Mouse (Mus musculus): ENCODE data around the gene Tiam1. TPM values are rescaled to one million over a fixed set of nuclear protein-coding genes. Genes with fewer than 3 reads are reported as not detected.

Tiam1 gene
- polyA plus RNA-seq, 1 experiment, result 1.8 TPM

GRCm38 (mm10) chr16:90023665-90024010 lies 119.9 kb downstream of the Tiam1 start:
- 89% methylated on average over 8 of the region's 8 CpGs for WGBS
- TF ChIP-seq CTCF (IDR thresholded peaks at IDR 0.05; ENCODE audit: extremely low read depth, insufficient read length, insufficient replicate concordance, low read depth, low read length) (no peak), POLR2A (IDR thresholded peaks at IDR 0.05; ENCODE audit: low read depth, low read length) (no peak)

GRCm38 (mm10) chr16:90022932-90023664 lies 120.5 kb downstream of the Tiam1 start:
- Histone ChIP-seq H3K36me3 (ENCODE audit: control insufficient read depth, insufficient read depth, low read length) (no peaks in the 10 kb centered on the region), H3K27me3 (ENCODE audit: control insufficient read depth, insufficient read depth, low read length) (no peaks in the 10 kb centered on the region), H3K27ac (ENCODE audit: insufficient read depth, low read depth, low read length) (no peak overlapping the region), H3K4me3 (ENCODE audit: low read depth, low read length) (no peak overlapping the region), H3K4me1 (ENCODE audit: control insufficient read depth, insufficient read depth, insufficient read length, low read length) (no peaks in the 10 kb centered on the region)
- WGBS, result 86% methylated on average over 18 of the region's 18 CpGs
- TF ChIP-seq POLR2A (IDR thresholded peaks at IDR 0.05; ENCODE audit: low read depth, low read length), result no peak
- TF ChIP-seq CTCF (IDR thresholded peaks at IDR 0.05; ENCODE audit: extremely low read depth, insufficient read length, insufficient replicate concordance, low read depth, low read length), result no peak

More at GRCm38 (mm10) chr16:90023665-90024010, 119.9 kb downstream of the Tiam1 start:
- Histone ChIP-seq H3K27me3 (ENCODE audit: control insufficient read depth, insufficient read depth, low read length) (no peaks in the 10 kb centered on the region), H3K36me3 (ENCODE audit: control insufficient read depth, insufficient read depth, low read length) (no peaks in the 10 kb centered on the region), H3K4me3 (ENCODE audit: low read depth, low read length) (no peak overlapping the region), H3K4me1 (ENCODE audit: control insufficient read depth, insufficient read depth, insufficient read length, low read length) (no peaks in the 10 kb centered on the region), H3K27ac (ENCODE audit: insufficient read depth, low read depth, low read length) (no peak overlapping the region)

GRCm38 (mm10) chr16:90016046-90016445 lies 127.5 kb downstream of the Tiam1 start:
- H3K27me3 ChIP-seq (ENCODE audit: control insufficient read depth, insufficient read depth, low read length), result no peaks in the 10 kb centered on the region
- H3K4me1 ChIP-seq (ENCODE audit: control insufficient read depth, insufficient read depth, insufficient read length, low read length), result no peaks in the 10 kb centered on the region; the same call in 1 of the 2 replicates
- no peak overlapping the region for H3K4me3 ChIP-seq (ENCODE audit: low read depth, low read length)
- no peaks in the 10 kb centered on the region for H3K36me3 ChIP-seq (ENCODE audit: control insufficient read depth, insufficient read depth, low read length)
- TF ChIP-seq CTCF (IDR thresholded peaks at IDR 0.05; ENCODE audit: extremely low read depth, insufficient read length, insufficient replicate concordance, low read depth, low read length) (no peak), POLR2A (IDR thresholded peaks at IDR 0.05; ENCODE audit: low read depth, low read length) (no peak)
- no peak overlapping the region for H3K27ac ChIP-seq (ENCODE audit: insufficient read depth, low read depth, low read length)
- WGBS, result 57% methylated on average over 4 of the region's 4 CpGs

GRCm38 (mm10) chr16:90014596-90014995 lies 129.0 kb downstream of the Tiam1 start:
- Histone ChIP-seq H3K36me3 (ENCODE audit: control insufficient read depth, insufficient read depth, low read length) (no peaks in the 10 kb centered on the region), H3K27ac (ENCODE audit: insufficient read depth, low read depth, low read length) (no peak overlapping the region), H3K27me3 (ENCODE audit: control insufficient read depth, insufficient read depth, low read length) (no peaks in the 10 kb centered on the region), H3K4me3 (ENCODE audit: low read depth, low read length) (no peak overlapping the region), H3K4me1 (ENCODE audit: control insufficient read depth, insufficient read depth, insufficient read length, low read length) (no peaks in the 10 kb centered on the region; the same call in 1 of the 2 replicates)
- TF ChIP-seq POLR2A (IDR thresholded peaks at IDR 0.05; ENCODE audit: low read depth, low read length) (no peak), CTCF (IDR thresholded peaks at IDR 0.05; ENCODE audit: extremely low read depth, insufficient read length, insufficient replicate concordance, low read depth, low read length) (no peak)
- 87% methylated on average over 9 of the region's 9 CpGs for WGBS

- WGBS, result 88% methylated on average over 32 of the region's 32 CpGs
- TF ChIP-seq CTCF (IDR thresholded peaks at IDR 0.05; ENCODE audit: extremely low read depth, insufficient read length, insufficient replicate concordance, low read depth, low read length) (no peak), POLR2A (IDR thresholded peaks at IDR 0.05; ENCODE audit: low read depth, low read length) (no peak)
- Histone ChIP-seq H3K4me3 (ENCODE audit: low read depth, low read length) (no peak overlapping the region), H3K27me3 (ENCODE audit: control insufficient read depth, insufficient read depth, low read length) (no peaks in the 10 kb centered on the region), H3K36me3 (ENCODE audit: control insufficient read depth, insufficient read depth, low read length) (no peaks in the 10 kb centered on the region), H3K4me1 (ENCODE audit: control insufficient read depth, insufficient read depth, insufficient read length, low read length) (no peaks in the 10 kb centered on the region; the same call in 1 of the 2 replicates), H3K27ac (ENCODE audit: insufficient read depth, low read depth, low read length) (no peak overlapping the region)
These were observed 131.9 kb downstream of the Tiam1 start for GRCm38 (mm10) chr16:90011521-90012181.

- no peak overlapping the region for H3K27ac ChIP-seq (ENCODE audit: insufficient read depth, low read depth, low read length)
- WGBS, result 94% methylated on average over 6 of the region's 6 CpGs
- no peaks in the 10 kb centered on the region for H3K4me1 ChIP-seq (ENCODE audit: control insufficient read depth, insufficient read depth, insufficient read length, low read length)
- no peak overlapping the region for H3K4me3 ChIP-seq (ENCODE audit: low read depth, low read length)
- TF ChIP-seq POLR2A (IDR thresholded peaks at IDR 0.05; ENCODE audit: low read depth, low read length) (no peak), CTCF (IDR thresholded peaks at IDR 0.05; ENCODE audit: extremely low read depth, insufficient read length, insufficient replicate concordance, low read depth, low read length) (no peak)
- no peaks in the 10 kb centered on the region for H3K27me3 ChIP-seq (ENCODE audit: control insufficient read depth, insufficient read depth, low read length)
- H3K36me3 ChIP-seq (ENCODE audit: control insufficient read depth, insufficient read depth, low read length), result no peaks in the 10 kb centered on the region
These were observed 135.1 kb downstream of the Tiam1 start for GRCm38 (mm10) chr16:90008504-90008903.

GRCm38 (mm10) chr16:90007391-90007977 lies 136.1 kb downstream of the Tiam1 start:
- Histone ChIP-seq H3K36me3 (ENCODE audit: control insufficient read depth, insufficient read depth, low read length) (no peaks in the 10 kb centered on the region), H3K27ac (ENCODE audit: insufficient read depth, low read depth, low read length) (no peak overlapping the region), H3K4me3 (ENCODE audit: low read depth, low read length) (no peak overlapping the region), H3K4me1 (ENCODE audit: control insufficient read depth, insufficient read depth, insufficient read length, low read length) (no peaks in the 10 kb centered on the region), H3K27me3 (ENCODE audit: control insufficient read depth, insufficient read depth, low read length) (no peaks in the 10 kb centered on the region)
- WGBS, result 88% methylated on average over 13 of the region's 13 CpGs
- TF ChIP-seq CTCF (IDR thresholded peaks at IDR 0.05; ENCODE audit: extremely low read depth, insufficient read length, insufficient replicate concordance, low read depth, low read length), result no peak

All from small intestine, adult 2 months (tissue).